Comparison of ENCODE assay signal across 10 mouse cellular contexts in the genomic region with DNA sequence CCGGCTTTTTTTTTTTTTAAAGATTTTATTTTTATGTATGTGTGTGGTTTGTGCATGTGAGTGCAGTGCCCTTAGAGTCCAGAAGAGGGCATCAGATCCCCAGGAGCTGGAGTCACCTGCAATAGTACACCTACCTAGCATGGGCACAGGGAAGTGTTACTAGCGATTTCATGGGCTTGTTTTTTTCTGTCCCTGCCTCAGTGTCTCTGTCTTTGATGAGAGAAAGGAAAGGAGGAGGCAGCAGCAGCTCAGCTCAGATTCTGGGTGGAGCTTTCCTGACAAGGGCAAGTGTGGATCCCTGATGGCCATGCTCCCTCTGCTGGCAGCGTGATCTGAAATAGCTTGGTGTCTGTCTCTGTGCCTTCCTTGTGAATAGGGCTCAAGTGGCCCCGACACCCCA. TPM values are rescaled to one million over a fixed set of nuclear protein-coding genes. Genes with fewer than 3 reads are reported as not detected.
DNase-seq lines count a peak whose midpoint lies in the region; ATAC-seq and TF ChIP-seq lines count a peak whose summit lies in the region.
"Had no signal": no experiment of that assay in that cellular context is flagged by ENCODE, and none has a peak within 500 bp of the region (broad histone marks: within the 10 kb centered on the region; RNA-seq: fewer than 3 reads in every experiment).

No protein-coding gene starts in this region.

- H3K27ac ChIP-seq in layer of hippocampus, adult 2 months, result no peak overlapping the region
- H3K27ac ChIP-seq: hindbrain, embryonic 15.5 days; liver, embryonic 13.5 days had no signal

- no peak overlapping the region for H3K4me3 ChIP-seq in layer of hippocampus, adult 2 months
- H3K4me3 ChIP-seq: hindbrain, embryonic 15.5 days; liver, embryonic 13.5 days had no signal

- TF ChIP-seq CTCF in layer of hippocampus, adult 2 months (conservative IDR thresholded peaks at IDR 0.05), result peak; percentile 64

- ATAC-seq in megakaryocyte-erythroid progenitor cell, adult 5-6 weeks (replicated peaks; ENCODE audit: low FRiP score, low TSS enrichment, poor library complexity, severe bottlenecking), result peak; percentile 67; the same call in 1 of the 2 replicates
- ATAC-seq: forebrain, postnatal 0 days had no signal

- no peak for DNase-seq in layer of hippocampus, adult 2 months (ENCODE audit: low spot score in 2 of 2)
- DNase-seq in layer of hippocampus, adult 18-20 months (ENCODE audit: low spot score in 2 of 2), result no peak
- DNase-seq in ES-CJ7 (ENCODE audit: low read depth, low spot score), result peak; percentile 84
- peak; percentile 64 for DNase-seq in adipocyte (ENCODE audit: low spot score)
- DNase-seq in frontal cortex, postnatal 36 days (ENCODE audit: low spot score in 2 of 2), result no peak
- no peak for DNase-seq in frontal cortex, postnatal 10 days (ENCODE audit: low spot score in 2 of 2)
- DNase-seq: forebrain, postnatal 0 days; liver, embryonic 13.5 days had no signal

RNA-seq across cellular contexts. Expression of a gene that starts 7.7 kb away (rescaled TPM):
- 10 to 100 TPM; 67.7 to 68.7 TPM for total RNA-seq in layer of hippocampus, adult 2 months (2021)
- 10 to 100 TPM; 74.5 to 75.6 TPM for total RNA-seq in layer of hippocampus, adult 18-20 months (2021)
- total RNA-seq in megakaryocyte-erythroid progenitor cell, adult 5-6 weeks (2014; fragmentation: Nextera tagmentation), result 44.1 and 46.9 TPM in 2 replicates
- 26.7 and 46.7 TPM in 2 replicates for total RNA-seq in megakaryocyte-erythroid progenitor cell, adult 5-6 weeks (2017)

RNA-seq across cellular contexts. Expression of a gene that starts 12.6 kb away (rescaled TPM):
- total RNA-seq in layer of hippocampus, adult 2 months (2021), result under 1 TPM; 0.29 to 0.56 TPM
- total RNA-seq in layer of hippocampus, adult 18-20 months (2021), result under 1 TPM; 0.13 to 0.42 TPM
- 0.15 and 1.2 TPM in 2 replicates for total RNA-seq in megakaryocyte-erythroid progenitor cell, adult 5-6 weeks (2014; fragmentation: Nextera tagmentation)
- total RNA-seq in megakaryocyte-erythroid progenitor cell, adult 5-6 weeks (2017), result 2.3 TPM in 1 of 2 replicates, not detected in the other

RNA-seq across cellular contexts. Expression of a gene that starts 31.2 kb away (rescaled TPM):
- 10 to 100 TPM; 12.1 to 14.4 TPM for total RNA-seq in layer of hippocampus, adult 2 months (2021)
- total RNA-seq in layer of hippocampus, adult 18-20 months (2021), result 10 to 100 TPM; 15.1 to 18.2 TPM
- total RNA-seq in megakaryocyte-erythroid progenitor cell, adult 5-6 weeks (2014; fragmentation: Nextera tagmentation), result not detected in 2 replicates
- total RNA-seq in megakaryocyte-erythroid progenitor cell, adult 5-6 weeks (2017), result not detected in 2 replicates

RNA-seq across cellular contexts. Expression of a gene that starts 45.2 kb away (rescaled TPM):
- 100 to 1,000 TPM; 110 to 113 TPM for total RNA-seq in layer of hippocampus, adult 2 months (2021)
- 100 to 1,000 TPM; 112 to 116 TPM for total RNA-seq in layer of hippocampus, adult 18-20 months (2021)
- total RNA-seq in megakaryocyte-erythroid progenitor cell, adult 5-6 weeks (2014; fragmentation: Nextera tagmentation), result not detected in 2 replicates
- total RNA-seq in megakaryocyte-erythroid progenitor cell, adult 5-6 weeks (2017), result not detected in 2 replicates

RNA-seq across cellular contexts. Expression of a gene that starts 58.5 kb away (rescaled TPM):
- total RNA-seq in layer of hippocampus, adult 2 months (2021), result 100 to 1,000 TPM; 139 to 157 TPM
- 100 to 1,000 TPM; 125 to 149 TPM for total RNA-seq in layer of hippocampus, adult 18-20 months (2021)
- total RNA-seq in megakaryocyte-erythroid progenitor cell, adult 5-6 weeks (2014; fragmentation: Nextera tagmentation), result 127 and 153 TPM in 2 replicates
- total RNA-seq in megakaryocyte-erythroid progenitor cell, adult 5-6 weeks (2017), result 56.3 and 64.1 TPM in 2 replicates

Comparison
In these comparisons a context has a peak if more than half of its experiments do, and no peak if none do; other contexts are left out.
1. DNase-seq: peak in ES-CJ7 (single experiment) and adipocyte (single experiment); none in layer of hippocampus, adult 2 months (0 of 2), layer of hippocampus, adult 18-20 months (0 of 2), frontal cortex, postnatal 36 days (0 of 2) and frontal cortex, postnatal 10 days (0 of 2).
2. RNA of a gene that starts 31.2 kb away (total RNA-seq): 15.1 to 18.2 TPM in layer of hippocampus, adult 18-20 months and 12.1 to 14.4 TPM in layer of hippocampus, adult 2 months; not detected in megakaryocyte-erythroid progenitor cell, adult 5-6 weeks; every median in the first group is over 10 times any median in the second.